Mouse (Mus musculus): ENCODE measurements around the gene Snrpa.

Snrpa gene

DNA sequence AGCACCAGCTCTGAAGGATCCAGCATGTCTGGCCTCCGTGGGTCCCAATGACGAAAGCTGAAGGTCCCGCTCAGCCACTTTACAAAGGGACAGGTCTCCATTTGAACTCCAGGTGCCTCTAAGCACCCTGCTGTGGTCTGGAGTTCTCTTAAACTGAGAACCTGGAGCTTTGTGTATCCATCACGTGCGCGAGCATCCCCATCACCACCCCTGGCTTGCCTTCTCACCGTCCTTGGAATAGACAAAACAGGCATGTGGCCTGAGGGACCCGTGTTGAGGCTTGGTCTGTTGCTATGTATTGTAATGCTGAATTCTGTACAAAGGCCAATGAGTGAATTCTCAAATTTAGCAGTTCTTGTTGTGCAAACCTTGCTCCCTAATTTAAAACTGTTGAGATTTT lies 2.7 kb upstream of the Snrpa start:
- no peak for DNase-seq (ENCODE audit: low read depth, low spot score)

DNA sequence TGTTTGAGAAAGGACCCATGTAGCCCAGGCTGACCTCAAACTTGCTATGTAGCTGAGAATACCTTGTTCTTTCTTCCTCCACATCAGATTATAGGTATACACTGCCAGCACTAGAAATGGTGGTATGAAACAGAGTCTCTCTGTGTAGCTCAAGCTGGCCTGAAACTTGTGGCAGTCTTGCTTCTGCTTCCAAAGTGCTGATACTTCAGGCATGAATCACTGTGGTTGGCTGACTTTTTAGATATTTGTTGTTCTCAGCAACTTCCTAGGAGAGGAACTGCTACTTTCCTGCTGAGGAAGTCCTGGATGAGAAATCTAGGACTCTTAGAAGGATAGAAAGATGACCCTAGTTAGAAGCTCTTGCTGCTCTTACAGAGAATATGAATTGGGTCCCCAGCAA lies 2.3 kb upstream of the Snrpa start:
- DNase-seq (ENCODE audit: low read depth, low spot score) = no peak

DNA sequence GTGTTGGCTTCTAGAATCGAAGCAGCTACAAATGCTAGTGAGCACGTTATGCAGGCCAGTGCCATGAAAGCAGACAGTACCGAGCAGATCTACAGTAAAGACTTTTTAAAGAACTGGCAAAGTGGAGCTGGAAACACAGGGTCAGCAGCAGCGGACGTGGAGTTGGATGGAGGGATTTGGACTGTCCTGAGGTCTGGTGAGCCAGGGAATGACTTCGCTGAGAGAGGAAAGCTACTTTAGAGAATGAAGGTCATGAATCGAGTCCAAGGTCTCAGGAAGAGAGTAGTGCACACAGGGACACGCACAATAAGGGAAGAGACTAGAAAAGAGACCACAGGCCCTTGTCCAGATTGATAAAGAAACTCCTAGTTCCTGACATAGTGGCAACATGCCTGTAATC lies 1.6 kb upstream of the Snrpa start:
- no peak for DNase-seq (ENCODE audit: low read depth, low spot score)

DNA sequence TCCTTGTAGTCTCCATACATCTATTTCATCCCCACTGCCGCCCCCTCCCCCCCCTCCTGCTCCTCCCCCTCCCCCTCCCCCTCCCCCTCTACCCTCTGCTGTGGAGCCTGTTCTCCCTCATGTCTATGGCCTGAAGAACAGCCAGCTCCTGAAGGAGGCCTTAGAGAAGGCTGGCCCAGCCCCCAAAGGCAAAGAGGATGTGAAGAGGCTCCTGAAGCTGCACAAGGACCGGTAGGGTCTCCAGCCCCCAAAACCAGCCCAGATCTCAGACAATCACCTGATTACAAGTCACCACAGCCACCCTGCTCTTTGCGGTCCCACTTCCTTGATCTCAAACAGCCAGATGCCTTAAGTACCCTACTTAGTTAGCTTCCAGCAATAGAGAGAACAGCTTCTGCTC lies 1.1 kb upstream of the Snrpa start:
- DNase-seq (ENCODE audit: low read depth, low spot score) = no peak

DNA sequence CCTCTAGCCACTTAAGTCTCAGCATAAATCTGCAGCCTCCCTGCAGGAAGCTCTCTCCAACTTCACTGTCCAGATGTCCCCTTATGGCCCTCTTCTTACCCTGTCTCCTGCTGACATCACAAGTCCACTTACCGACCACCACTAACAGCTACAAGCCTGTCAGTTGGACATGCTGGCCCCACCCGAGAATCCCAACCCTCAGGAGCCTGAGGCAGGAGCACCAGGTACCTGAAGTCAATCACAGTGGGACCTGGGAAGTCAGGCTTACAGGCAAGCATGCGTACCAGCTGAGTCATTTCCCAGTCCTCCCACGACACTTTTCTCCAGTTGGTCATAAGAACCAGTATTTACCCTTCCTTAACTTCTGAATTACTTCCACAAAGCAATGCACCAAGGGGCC lies 2.3 kb downstream of the Snrpa start:
- DNase-seq (ENCODE audit: low read depth, low spot score) = peak; percentile 31

DNA sequence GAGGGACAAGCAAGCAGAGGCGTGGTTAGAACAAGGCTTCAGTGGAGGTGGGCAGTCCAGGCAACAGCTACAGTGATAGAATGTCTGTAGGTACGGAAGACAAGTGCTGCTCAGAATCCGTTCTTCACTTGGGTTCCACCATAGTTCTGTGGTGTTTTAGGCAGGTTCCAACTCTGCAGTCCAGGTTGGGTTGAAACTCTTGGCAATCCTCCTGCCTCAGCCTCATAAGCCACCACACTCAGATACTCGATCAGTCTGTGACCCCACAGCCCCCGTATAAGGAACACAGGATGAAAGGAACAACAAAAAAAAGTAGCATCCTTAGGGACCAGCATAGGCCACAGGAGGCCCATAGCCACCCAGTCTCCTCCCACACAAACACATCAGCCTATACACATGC lies 3.6 kb downstream of the Snrpa start:
- no peak for DNase-seq (ENCODE audit: low read depth, low spot score)

DNA sequence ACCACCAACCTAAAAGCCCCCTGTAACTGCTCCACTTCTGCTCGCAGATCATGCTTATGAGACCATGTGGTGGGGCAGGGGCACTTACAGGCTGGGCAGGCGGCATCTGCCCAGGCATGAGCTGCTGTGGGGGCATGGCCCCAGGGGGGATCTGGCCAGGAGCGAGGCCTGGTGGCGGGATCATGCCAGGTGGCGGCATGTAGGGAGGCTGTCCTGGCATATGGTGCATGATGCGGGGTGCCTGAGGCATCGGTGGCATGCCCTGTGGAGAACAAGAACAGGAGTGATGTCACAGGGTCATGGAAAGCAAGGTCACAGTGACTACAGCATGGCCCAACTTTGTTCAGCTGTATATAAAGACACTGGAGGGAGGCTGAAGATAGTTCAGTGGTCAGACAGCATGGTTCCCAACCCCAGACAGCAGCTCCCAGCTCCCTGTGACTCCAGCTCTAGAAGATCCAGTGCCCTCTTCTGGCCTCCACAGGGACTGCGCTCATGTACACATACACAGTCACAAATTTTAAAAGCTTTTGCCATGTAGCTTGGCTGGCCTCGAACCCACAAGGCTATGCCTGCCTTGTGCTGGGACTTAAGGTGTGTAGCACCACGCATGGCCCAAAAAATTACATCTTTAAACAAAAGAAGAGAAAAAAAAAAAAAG lies 6.7 kb downstream of the Snrpa start:
- no peak for DNase-seq (ENCODE audit: low read depth, low spot score)

DNA sequence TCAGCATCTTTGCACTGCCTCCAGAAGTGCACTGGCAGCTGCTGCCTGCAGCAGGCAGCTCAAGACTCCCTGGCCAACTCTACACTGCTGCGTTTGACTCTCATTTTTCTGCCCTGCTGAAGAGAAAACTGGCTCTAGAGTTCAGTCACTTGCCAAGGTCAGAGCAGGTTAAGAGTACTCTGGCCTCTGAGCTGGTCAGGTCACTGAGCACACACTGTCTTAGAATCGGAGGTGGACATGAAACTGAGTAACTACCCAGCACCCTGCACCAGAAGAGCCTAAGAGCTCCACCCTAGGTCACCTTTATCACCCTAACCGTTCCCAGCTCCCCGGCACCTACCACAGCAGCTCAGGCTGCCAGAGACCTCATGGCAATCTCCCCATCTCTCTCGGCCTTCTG lies 10.1 kb downstream of the Snrpa start:
- DNase-seq (ENCODE audit: low read depth, low spot score) = no peak

DNA sequence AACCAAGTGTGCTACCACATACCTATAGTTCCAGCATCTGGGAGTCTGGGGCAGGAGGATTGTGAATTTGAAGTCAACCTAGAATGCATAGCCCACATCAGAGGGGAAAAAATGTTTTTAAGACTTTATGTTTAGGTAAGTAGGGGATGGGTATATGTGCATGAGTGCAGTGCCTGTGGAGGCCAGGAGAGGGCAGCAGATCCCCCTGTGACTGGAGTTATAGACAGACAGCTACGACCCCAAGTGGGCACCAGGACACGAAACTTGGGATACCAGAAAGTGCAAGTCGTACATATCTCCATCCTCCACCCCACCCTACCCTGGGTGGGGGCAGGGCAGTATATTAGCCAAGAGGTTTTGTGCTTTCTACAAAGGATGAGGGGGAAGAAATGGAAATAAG lies 11.1 kb downstream of the Snrpa start:
- DNase-seq (ENCODE audit: low read depth, low spot score) = peak; percentile 34

DNA sequence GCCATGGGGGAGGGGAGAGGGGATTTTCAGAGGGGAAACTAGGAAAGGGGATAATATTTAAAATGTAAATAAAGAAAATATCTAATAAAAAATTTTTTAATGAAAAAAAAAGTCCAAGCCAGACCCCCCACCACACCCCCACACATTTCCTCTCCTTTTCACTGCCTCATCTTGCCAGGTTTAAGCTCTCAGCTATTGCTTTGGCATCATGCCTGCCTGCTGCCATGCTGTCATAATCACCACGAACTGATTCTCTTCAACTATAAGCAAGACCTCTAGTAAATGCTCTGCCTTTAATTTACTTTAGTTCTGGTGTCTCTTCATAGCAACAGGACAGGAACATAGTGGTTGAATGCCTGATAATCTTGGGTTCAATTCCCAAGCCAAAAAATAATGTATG lies 13.6 kb downstream of the Snrpa start:
- no peak for DNase-seq (ENCODE audit: low read depth, low spot score)

DNA sequence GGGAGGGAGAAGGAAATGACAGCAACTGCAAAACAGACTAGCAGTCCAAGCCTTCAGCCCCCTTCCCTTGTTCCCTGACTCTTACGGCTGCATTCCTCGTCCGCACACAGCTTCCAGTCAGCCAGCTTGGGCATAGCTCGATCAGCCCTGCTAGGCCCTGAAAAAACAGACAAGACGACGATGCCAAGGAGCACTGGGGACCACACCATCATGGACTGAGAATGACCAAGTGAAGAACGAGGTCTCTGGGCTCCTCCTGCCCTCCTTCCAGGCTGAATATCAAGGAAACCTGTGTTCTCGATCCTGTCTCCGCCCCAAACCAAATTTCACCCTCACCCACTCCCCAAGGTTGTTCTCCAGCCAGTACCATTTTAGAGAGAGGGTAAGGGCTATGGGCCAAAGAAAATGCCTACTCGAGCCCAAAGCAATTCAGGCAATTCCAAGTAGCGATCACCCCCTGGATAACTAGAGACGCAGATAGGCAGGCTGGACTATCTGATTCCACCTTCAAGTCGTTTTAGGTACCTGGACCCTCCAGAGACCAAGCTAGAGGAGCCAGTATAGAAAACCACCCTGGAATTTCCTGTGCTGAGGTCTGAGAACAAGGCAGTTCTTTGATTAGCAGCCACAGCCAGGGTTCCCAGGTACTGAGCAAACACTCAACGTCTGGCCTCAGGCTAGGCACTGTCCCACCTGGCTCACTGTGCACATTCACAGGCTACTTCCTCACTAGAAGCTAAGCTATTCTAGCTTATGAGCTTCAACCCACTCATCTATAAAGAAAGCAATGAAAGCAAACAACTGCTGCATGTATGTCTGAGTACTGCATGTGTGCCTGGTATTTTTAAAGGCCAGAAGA lies 15.0 kb downstream of the Snrpa start, which contains the start of the genes Gm21983 and Mia:
TSS of gene Gm21983 (minus strand) at position 250 of the 859 bp plus-strand sequence.
TSS of gene Mia (minus strand) at position 321 of the 859 bp plus-strand sequence.
- no peak for DNase-seq (ENCODE audit: low read depth, low spot score)

DNA sequence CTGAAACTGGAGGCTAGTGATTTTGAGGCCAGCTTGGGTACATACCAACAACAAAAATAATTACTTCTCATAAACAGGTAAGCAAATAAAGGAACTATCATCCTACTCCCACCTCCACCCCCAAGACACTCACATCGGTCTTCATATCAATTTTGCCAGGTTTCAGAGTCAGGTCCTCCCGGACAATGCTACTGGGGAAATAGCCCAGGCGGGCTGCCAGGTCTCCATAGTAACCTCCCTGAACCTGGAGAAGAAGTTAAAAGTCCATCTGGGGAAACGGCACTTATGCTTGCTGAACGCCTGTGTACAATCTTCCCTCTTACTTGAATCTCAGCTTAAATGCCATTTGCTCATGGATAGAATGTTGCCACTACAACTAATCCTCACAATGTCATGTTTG lies 16.0 kb downstream of the Snrpa start:
- DNase-seq (ENCODE audit: low read depth, low spot score) = no peak

DNA sequence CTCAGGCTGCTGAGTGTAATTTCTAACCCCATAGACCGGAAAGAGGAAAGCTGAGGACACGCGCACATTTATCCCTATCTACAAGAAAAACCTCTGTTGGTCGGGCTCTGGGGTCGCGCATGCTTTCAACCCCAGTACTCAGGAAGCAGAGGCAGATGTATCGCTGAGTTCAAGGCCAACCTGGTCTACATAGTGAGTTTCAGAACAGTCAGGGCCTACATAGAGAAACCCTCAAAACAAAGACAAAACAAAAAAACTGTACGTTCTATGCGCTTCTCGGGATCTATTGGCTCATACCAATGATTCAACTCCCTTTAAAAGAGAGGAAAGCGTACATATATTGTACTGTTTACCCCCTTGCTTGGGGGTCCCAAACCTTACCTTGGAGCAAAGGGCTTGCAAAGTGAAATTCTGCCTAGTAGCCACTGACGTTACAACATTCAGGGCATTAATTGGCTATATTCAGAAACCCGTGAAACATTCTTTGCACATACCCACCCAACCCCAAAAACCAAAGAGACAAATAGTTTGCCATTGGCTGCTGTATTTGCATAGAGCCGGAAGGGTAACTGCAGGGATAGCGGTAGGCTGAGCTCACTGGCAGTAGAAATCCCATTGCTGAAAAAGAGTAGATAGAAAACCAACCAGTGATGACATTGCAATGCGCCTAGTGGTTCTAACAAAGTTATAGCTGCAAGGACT lies 16.7 kb downstream of the Snrpa start:
- peak; percentile 34 for DNase-seq (ENCODE audit: low read depth, low spot score)

DNA sequence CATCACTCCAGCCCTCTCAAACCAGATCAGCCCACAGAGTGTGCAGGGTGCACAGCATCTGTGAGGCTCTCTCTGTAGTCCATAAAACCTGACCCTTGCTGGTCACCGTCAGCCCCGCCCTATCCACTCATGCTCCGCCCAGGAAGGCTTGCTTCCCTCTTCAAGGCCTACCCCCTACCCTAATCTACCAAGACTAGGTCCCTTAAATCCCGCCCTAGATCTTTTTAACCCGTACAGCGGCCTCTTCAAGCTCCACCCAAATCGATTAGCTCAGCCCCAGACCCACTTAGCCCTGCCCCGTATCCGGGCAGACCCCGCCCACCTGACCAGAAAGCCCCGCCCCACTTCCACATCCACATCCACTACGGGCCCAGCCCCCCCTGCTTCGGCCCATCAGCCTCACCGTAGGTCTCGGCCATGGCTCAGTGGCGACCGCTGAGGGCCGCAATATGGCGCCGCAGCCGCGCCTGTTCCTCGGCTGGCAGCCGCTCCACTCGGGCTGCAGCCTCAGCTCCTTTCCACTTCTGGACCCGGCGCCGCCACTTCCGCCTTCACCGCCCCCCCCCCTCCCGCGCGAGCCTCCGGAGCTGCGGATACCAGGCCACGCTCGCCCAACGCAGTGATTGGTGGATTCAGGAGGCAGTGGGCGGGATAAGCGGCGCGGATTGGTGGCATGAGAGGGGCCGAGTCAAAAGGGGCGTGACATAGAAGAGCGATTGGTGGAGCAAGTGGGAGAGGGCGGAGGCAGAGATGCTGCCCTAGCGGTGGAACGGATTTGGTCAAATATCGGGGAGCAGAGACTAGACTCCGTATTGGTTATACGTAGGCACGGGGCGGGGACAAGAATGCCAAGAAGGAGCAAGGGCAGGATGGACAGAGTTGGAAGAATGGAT lies 17.5 kb downstream of the Snrpa start, which contains the start of gene Rab4b:
TSS of gene Rab4b (minus strand) at position 573 of the 893 bp plus-strand sequence.
- DNase-seq (ENCODE audit: low read depth, low spot score) = peak; percentile 100

DNA sequence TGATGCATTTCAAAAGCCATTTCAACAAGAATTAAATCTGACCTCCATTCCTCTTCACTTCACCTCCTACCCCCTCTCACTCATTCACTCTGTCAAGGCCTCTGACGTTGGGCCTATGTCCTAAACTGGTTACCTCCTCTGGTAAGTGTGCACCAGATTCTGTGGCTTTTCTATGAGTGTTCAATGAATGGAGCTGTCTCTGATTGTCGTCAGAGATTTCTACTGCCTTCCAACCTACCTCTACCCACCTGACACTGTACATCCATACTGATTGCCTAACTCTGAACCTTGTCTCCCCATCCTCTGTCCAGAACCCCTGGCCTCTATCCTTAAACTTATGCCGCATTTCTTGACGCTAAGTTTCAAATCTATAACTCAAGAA lies 18.1 kb downstream of the Snrpa start:
- no peak for DNase-seq (ENCODE audit: low read depth, low spot score)

DNA sequence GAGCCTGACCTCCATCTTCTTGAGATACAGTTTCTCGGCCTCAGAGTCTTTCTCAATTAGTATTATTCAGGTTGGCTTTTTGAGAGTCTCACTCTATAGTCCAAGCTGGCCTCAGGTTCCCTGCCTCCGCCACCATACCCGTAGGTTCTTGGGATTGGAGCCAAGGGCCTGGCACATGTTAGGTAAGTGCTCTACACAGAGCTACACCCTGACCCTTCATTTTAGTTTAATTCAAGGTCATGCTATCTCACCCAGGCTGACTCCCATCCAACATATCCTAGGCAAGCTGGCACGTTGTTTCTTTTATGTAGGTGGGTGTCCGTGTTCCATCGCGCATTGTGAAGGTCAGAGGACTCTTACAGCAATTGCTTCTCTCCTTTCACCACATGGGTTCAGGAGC lies 21.2 kb downstream of the Snrpa start:
- no peak for DNase-seq (ENCODE audit: low read depth, low spot score)

DNA sequence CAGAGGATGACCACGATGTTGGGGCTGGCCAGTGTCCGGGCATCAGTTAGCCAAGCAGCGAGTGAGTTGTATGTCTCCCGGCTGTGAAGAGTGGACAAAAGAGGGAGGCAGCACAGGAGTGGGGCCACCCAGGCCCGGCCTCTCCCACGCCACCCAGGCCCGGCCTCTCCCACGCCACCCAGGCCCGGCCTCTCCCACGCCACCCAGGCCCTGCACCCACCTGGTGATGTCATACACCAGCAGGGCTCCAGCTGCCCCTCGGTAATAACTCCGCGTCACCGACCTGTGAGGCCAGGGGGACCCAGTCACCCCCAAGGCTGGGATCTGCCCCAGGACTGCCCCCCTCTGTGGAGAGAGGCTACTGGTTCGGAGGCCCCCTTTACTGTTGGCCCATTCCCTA lies 21.6 kb downstream of the Snrpa start:
- no peak for DNase-seq (ENCODE audit: low read depth, low spot score)

DNA sequence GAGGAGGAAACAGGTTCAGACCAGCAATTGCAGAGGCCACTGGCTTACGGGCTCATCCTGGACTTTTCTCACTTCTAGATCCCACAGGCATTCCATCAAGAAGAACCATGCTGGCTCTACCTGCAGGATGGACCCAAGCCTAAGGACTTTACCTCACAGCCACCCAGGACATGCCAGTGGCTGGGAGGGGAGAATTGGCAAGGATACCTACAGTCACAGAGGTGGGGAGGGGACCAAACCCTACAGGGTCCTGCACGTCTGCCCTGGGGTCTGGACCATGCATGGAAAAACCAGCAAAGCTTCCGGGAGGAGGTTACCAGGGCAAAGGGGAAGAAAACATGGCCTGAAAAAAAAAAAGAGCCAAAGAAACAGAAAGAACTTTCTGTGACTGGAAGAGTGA lies 25.1 kb downstream of the Snrpa start:
- no peak for DNase-seq (ENCODE audit: low read depth, low spot score)

DNA sequence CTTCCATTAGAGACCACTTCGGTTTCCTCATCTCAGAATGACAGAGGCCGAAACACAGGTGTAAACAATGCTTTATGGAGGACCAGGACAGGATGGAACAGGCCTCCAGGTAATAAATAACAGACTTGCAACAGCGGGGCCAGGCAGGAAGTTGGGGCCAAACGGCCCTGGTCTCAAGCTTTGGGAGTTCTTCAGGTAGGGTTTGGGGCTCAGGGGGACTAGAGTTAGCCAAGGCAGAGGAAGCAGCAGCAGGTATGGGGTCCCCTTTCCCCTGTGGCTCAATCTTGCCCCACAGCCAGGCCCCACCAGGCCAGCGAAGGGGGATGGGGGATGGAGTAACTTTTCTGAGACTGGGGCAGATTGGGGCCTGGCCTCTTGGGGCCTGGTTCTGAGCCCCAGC lies 27.7 kb downstream of the Snrpa start:
- DNase-seq (ENCODE audit: low read depth, low spot score) = no peak

DNA sequence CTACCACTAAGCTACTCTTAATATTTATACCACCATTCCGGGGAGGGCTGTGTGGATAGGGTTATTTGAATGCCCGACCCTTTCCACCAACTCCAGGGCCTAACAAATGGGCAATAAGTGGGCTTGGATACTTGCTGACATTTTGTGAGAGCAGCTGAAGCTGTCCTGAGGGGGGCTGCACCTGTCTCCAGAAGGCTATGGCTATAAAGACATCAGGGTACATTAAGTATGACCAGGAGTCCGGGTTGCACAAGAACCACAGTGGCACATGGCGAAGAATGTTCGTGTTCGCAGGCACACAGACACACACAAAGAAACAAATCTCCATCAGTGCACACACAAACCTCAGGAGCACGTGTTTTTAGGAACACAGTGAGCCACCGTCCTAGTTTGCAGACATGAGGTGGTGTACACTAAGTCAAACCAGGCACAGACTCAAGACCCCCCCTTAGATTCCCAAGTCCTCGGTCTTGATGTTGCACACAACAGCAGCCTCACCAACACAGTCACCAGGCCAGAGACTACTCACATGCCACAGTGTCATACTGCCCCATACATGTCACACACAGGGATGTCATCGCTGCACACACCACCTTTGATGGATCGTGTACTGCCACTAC lies 28.5 kb downstream of the Snrpa start:
- DNase-seq (ENCODE audit: low read depth, low spot score) = no peak
